9 mouse cellular contexts compared by ENCODE assay signal in genomic region chr10:127326017-127326801, GRCm38 (mm10). TPM values are rescaled to one million over a fixed set of nuclear protein-coding genes. Genes with fewer than 3 reads are reported as not detected.
A peak's percentile ranks its signal among the peaks of the same experiment; 100 is the strongest.
DNase-seq lines count a peak whose midpoint lies in the region; ATAC-seq and TF ChIP-seq lines count a peak whose summit lies in the region.
"Had no signal": no experiment of that assay in that cellular context is flagged by ENCODE, and none has a peak within 500 bp of the region (broad histone marks: within the 10 kb centered on the region; RNA-seq: fewer than 3 reads in every experiment).

No protein-coding gene starts in this region.

- H3K4me1 ChIP-seq in embryonic facial prominence, embryonic 11.5 days (ENCODE audit: control insufficient read depth, insufficient read depth, low read length), result peaks cover 6% of the 10 kb centered on the region
- peaks cover 8% of the 10 kb centered on the region; the same call in 1 of the 2 replicates for H3K4me1 ChIP-seq in limb, embryonic 14.5 days (ENCODE audit: control insufficient read depth, insufficient read depth, low read length)
- H3K4me1 ChIP-seq in neural tube, embryonic 11.5 days (ENCODE audit: control insufficient read depth, insufficient read depth, low read length), result peaks cover 6% of the 10 kb centered on the region

- H3K27ac ChIP-seq in left cerebral cortex, adult 2 months, result no peak overlapping the region
- no peak overlapping the region for H3K27ac ChIP-seq in embryonic facial prominence, embryonic 11.5 days (replicated peaks; ENCODE audit: low read depth, low read length)
- H3K27ac ChIP-seq in limb, embryonic 14.5 days (replicated peaks; ENCODE audit: low read depth, low read length), result no peak overlapping the region
- H3K27ac ChIP-seq in neural tube, embryonic 11.5 days (ENCODE audit: low read depth, low read length), result no peak overlapping the region

- H3K4me3 ChIP-seq in left cerebral cortex, adult 2 months, result peak overlapping the region; percentile 41
- peak overlapping the region; percentile 38 for H3K4me3 ChIP-seq in embryonic facial prominence, embryonic 11.5 days (ENCODE audit: low read depth, low read length)
- H3K4me3 ChIP-seq in limb, embryonic 14.5 days (replicated peaks; ENCODE audit: low read length), result peak overlapping the region; percentile 52
- peak overlapping the region; percentile 31 for H3K4me3 ChIP-seq in neural tube, embryonic 11.5 days (ENCODE audit: low read depth, low read length)

- TF ChIP-seq CTCF in left cerebral cortex, adult 2 months (IDR thresholded peaks at IDR 0.05), result no peak

- 1% methylated on average over 54 of the region's 54 CpGs for WGBS in embryonic facial prominence, embryonic 11.5 days
- under 1% methylated on average over 48 of the region's 54 CpGs for WGBS in limb, embryonic 14.5 days
- WGBS in neural tube, embryonic 11.5 days, result under 1% methylated on average over 53 of the region's 54 CpGs

- no peaks in the 10 kb centered on the region for H3K9me3 ChIP-seq in embryonic facial prominence, embryonic 11.5 days (replicated peaks; ENCODE audit: control insufficient read depth, low read length)
- no peaks in the 10 kb centered on the region for H3K9me3 ChIP-seq in limb, embryonic 14.5 days (ENCODE audit: control insufficient read depth, low read length)
- no peaks in the 10 kb centered on the region for H3K9me3 ChIP-seq in neural tube, embryonic 11.5 days (ENCODE audit: control insufficient read depth, low read length)

- DNase-seq in left cerebral cortex, adult 2 months (ENCODE audit: extremely low spot score in 1 of 2, low spot score in 2 of 2), result no peak
- DNase-seq in left cerebral cortex, adult 18-20 months (ENCODE audit: low spot score in 2 of 2), result no peak
- DNase-seq in embryonic facial prominence, embryonic 11.5 days (ENCODE audit: low spot score), result peak; percentile 53
- peak; percentile 53 for DNase-seq in heart, postnatal 4 days
- DNase-seq in limb, embryonic 14.5 days (ENCODE audit: low spot score), result no peak
- DNase-seq in neural tube, embryonic 11.5 days (ENCODE audit: low spot score), result peak; percentile 57
- DNase-seq in ovary, postnatal 14 days (ENCODE audit: low spot score), result no peak
- no peak for DNase-seq in right cerebral cortex, postnatal 4 days

- intact Hi-C loops in left cerebral cortex, adult 2 months (cut with DNase I), result no loop called here

- H3K9ac ChIP-seq in embryonic facial prominence, embryonic 11.5 days (replicated peaks; ENCODE audit: low read length), result peak overlapping the region; percentile 48
- peak overlapping the region; percentile 67 for H3K9ac ChIP-seq in limb, embryonic 14.5 days (ENCODE audit: low read depth, low read length, severe bottlenecking)
- H3K9ac ChIP-seq in neural tube, embryonic 11.5 days (ENCODE audit: low read length), result peak overlapping the region; percentile 26

- TF ChIP-seq POLR2A in limb, embryonic 14.5 days (IDR thresholded peaks at IDR 0.05; ENCODE audit: borderline replicate concordance, extremely low read depth, insufficient read depth, insufficient read length), result no peak

- no peaks in the 10 kb centered on the region for H3K36me3 ChIP-seq in embryonic facial prominence, embryonic 11.5 days (replicated peaks; ENCODE audit: control insufficient read depth, insufficient read depth, low read depth, low read length)
- H3K36me3 ChIP-seq in limb, embryonic 14.5 days (ENCODE audit: control insufficient read depth, insufficient read depth, low read length), result peaks cover 16% of the 10 kb centered on the region
- H3K36me3 ChIP-seq in neural tube, embryonic 11.5 days (ENCODE audit: control insufficient read depth, insufficient read depth, low read length), result no peaks in the 10 kb centered on the region

- ATAC-seq in embryonic facial prominence, embryonic 11.5 days (replicated peaks; ENCODE audit: insufficient number of reproducible peaks, low FRiP score, low TSS enrichment, low read depth), result 0 out of 2 replicates have a peak, but pooled peaks have one; percentile 22
- ATAC-seq in limb, embryonic 14.5 days (ENCODE audit: low FRiP score, low read depth), result 0 out of 2 replicates have a peak, but pooled peaks have one; percentile 14
- ATAC-seq in neural tube, embryonic 11.5 days (ENCODE audit: insufficient read depth, low FRiP score, low TSS enrichment), result no peak
- ATAC-seq: Patski had no signal

- H3K27me3 ChIP-seq in embryonic facial prominence, embryonic 11.5 days (ENCODE audit: control insufficient read depth, insufficient read depth, low read length), result peaks cover 26% of the 10 kb centered on the region
- H3K27me3 ChIP-seq in limb, embryonic 14.5 days (ENCODE audit: control insufficient read depth, insufficient read depth, low read length), result peaks cover 23% of the 10 kb centered on the region
- peaks cover 37% of the 10 kb centered on the region for H3K27me3 ChIP-seq in neural tube, embryonic 11.5 days (ENCODE audit: control insufficient read depth, insufficient read depth, low read length)

- H3K4me2 ChIP-seq in embryonic facial prominence, embryonic 11.5 days (ENCODE audit: low read depth, low read length), result peak overlapping the region; percentile 73
- H3K4me2 ChIP-seq in limb, embryonic 14.5 days (replicated peaks; ENCODE audit: low read depth, low read length, severe bottlenecking), result peak overlapping the region; percentile 96
- peak overlapping the region; percentile 47 for H3K4me2 ChIP-seq in neural tube, embryonic 11.5 days (ENCODE audit: low read depth)

RNA-seq across cellular contexts. Expression of gene Arhgap9, which starts 4.4 kb away (rescaled TPM):
- 1 to 10 TPM in 1 of 2 experiments, under 1 TPM in 1; 0.47 to 1.2 TPM for total RNA-seq in left cerebral cortex, adult 2 months (2021)
- total RNA-seq in left cerebral cortex, adult 18-20 months (2021), result 1 to 10 TPM; 1.1 TPM
- 1.8 and 2.7 TPM in 2 replicates for polyA plus RNA-seq in embryonic facial prominence, embryonic 11.5 days (2014; fragmentation: Nextera tagmentation; extraction: Ambion mirVana)
- total RNA-seq in heart, postnatal 4 days (2021), result 1 to 10 TPM; 2.0 to 2.9 TPM
- 5.5 and 5.8 TPM in 2 replicates for polyA plus RNA-seq in limb, embryonic 14.5 days (2012; rRNA removed)
- polyA plus RNA-seq in limb, embryonic 14.5 days (2014; fragmentation: Nextera tagmentation; extraction: Ambion mirVana), result 5.6 and 7.5 TPM in 2 replicates
- 1.1 and 1.8 TPM in 2 replicates for polyA plus RNA-seq in neural tube, embryonic 11.5 days (2014; fragmentation: Nextera tagmentation; extraction: Ambion mirVana)
- polyA plus RNA-seq: Patski had no signal

RNA-seq across cellular contexts. Expression of gene Mars, which starts 14.6 kb away (rescaled TPM):
- 10 to 100 TPM; 55.3 to 61.5 TPM for total RNA-seq in left cerebral cortex, adult 2 months (2021)
- 10 to 100 TPM; 53.3 to 57.9 TPM for total RNA-seq in left cerebral cortex, adult 18-20 months (2021)
- polyA plus RNA-seq in embryonic facial prominence, embryonic 11.5 days (2014; fragmentation: Nextera tagmentation; extraction: Ambion mirVana), result 174 and 179 TPM in 2 replicates
- 10 to 100 TPM; 49.6 to 50.1 TPM for total RNA-seq in heart, postnatal 4 days (2021)
- 78.5 and 79.8 TPM in 2 replicates for polyA plus RNA-seq in limb, embryonic 14.5 days (2012; rRNA removed)
- polyA plus RNA-seq in limb, embryonic 14.5 days (2014; fragmentation: Nextera tagmentation; extraction: Ambion mirVana), result 113 and 114 TPM in 2 replicates
- polyA plus RNA-seq in neural tube, embryonic 11.5 days (2014; fragmentation: Nextera tagmentation; extraction: Ambion mirVana), result 164 and 166 TPM in 2 replicates

RNA-seq across cellular contexts. Expression of gene Gli1, which starts 15.6 kb away (rescaled TPM):
- 1 to 10 TPM; 3.3 to 4.5 TPM for total RNA-seq in left cerebral cortex, adult 2 months (2021)
- total RNA-seq in left cerebral cortex, adult 18-20 months (2021), result 1 to 10 TPM; 3.0 to 4.4 TPM
- polyA plus RNA-seq in embryonic facial prominence, embryonic 11.5 days (2014; fragmentation: Nextera tagmentation; extraction: Ambion mirVana), result 7.1 and 9.6 TPM in 2 replicates
- 1 to 10 TPM; 4.0 to 4.1 TPM for total RNA-seq in heart, postnatal 4 days (2021)
- 118 and 157 TPM in 2 replicates for polyA plus RNA-seq in limb, embryonic 14.5 days (2012; rRNA removed)
- polyA plus RNA-seq in limb, embryonic 14.5 days (2014; fragmentation: Nextera tagmentation; extraction: Ambion mirVana), result 16.4 and 19.9 TPM in 2 replicates
- polyA plus RNA-seq in neural tube, embryonic 11.5 days (2014; fragmentation: Nextera tagmentation; extraction: Ambion mirVana), result 3.8 and 4.6 TPM in 2 replicates

RNA-seq across cellular contexts. Expression of gene Inhbe, which starts 28.0 kb away (rescaled TPM):
- under 1 TPM in 1 of 2 experiments, not detected in 1; 0.29 TPM for total RNA-seq in left cerebral cortex, adult 2 months (2021)
- under 1 TPM; 0.07 to 0.14 TPM for total RNA-seq in left cerebral cortex, adult 18-20 months (2021)
- polyA plus RNA-seq in embryonic facial prominence, embryonic 11.5 days (2014; fragmentation: Nextera tagmentation; extraction: Ambion mirVana), result not detected in 2 replicates
- not detected for total RNA-seq in heart, postnatal 4 days (2021)
- polyA plus RNA-seq in limb, embryonic 14.5 days (2012; rRNA removed), result 0.01 TPM in 1 of 2 replicates, not detected in the other
- polyA plus RNA-seq in limb, embryonic 14.5 days (2014; fragmentation: Nextera tagmentation; extraction: Ambion mirVana), result not detected in 2 replicates
- not detected in 2 replicates for polyA plus RNA-seq in neural tube, embryonic 11.5 days (2014; fragmentation: Nextera tagmentation; extraction: Ambion mirVana)

RNA-seq across cellular contexts. Expression of gene Mbd6, which starts 37.4 kb away (rescaled TPM):
- 10 to 100 TPM; 42.2 to 52.4 TPM for total RNA-seq in left cerebral cortex, adult 2 months (2021)
- 10 to 100 TPM; 43.5 to 46.3 TPM for total RNA-seq in left cerebral cortex, adult 18-20 months (2021)
- 9.8 and 11.6 TPM in 2 replicates for polyA plus RNA-seq in embryonic facial prominence, embryonic 11.5 days (2014; fragmentation: Nextera tagmentation; extraction: Ambion mirVana)
- total RNA-seq in heart, postnatal 4 days (2021), result 10 to 100 TPM; 41.7 to 43.2 TPM
- polyA plus RNA-seq in limb, embryonic 14.5 days (2012; rRNA removed), result 68.1 and 86.6 TPM in 2 replicates
- 19.9 and 20.7 TPM in 2 replicates for polyA plus RNA-seq in limb, embryonic 14.5 days (2014; fragmentation: Nextera tagmentation; extraction: Ambion mirVana)
- 17.0 and 17.6 TPM in 2 replicates for polyA plus RNA-seq in neural tube, embryonic 11.5 days (2014; fragmentation: Nextera tagmentation; extraction: Ambion mirVana)

Comparison
In these comparisons a context has a peak if more than half of its experiments do, and no peak if none do; other contexts are left out.
1. DNase-seq: peak in embryonic facial prominence, embryonic 11.5 days (single experiment), heart, postnatal 4 days (single experiment) and neural tube, embryonic 11.5 days (single experiment); none in left cerebral cortex, adult 2 months (0 of 2), left cerebral cortex, adult 18-20 months (0 of 2), limb, embryonic 14.5 days (single experiment), ovary, postnatal 14 days (single experiment) and right cerebral cortex, postnatal 4 days (single experiment).
2. Peak in every context shown above with its lines, with median percentiles within 50 percentile points of each other: H3K4me3 ChIP-seq, H3K4me2 ChIP-seq and H3K9ac ChIP-seq.